Mouse (Mus musculus): ENCODE measurements around the gene Sec1.

DNA sequence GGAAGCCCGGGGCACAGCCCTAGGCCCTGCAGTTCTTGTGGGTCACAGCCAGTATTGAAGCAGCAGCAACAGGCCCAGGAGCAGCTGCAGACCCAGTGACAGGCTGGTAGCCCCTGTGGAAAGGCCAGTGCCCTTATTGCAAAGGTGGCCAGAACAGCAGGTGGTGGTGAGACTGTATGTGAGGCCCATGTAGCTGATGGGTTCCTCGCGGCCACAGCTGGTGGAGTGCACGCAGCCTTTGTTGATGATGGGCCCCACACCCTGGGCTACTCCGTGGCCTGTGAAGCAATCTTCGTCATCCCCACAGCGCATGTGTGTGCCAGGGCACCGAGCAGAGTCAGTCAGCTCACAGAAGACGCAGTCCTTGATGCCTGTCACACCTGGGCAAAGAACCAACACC, 30.9 kb upstream of the Sec1 start:
- TF ChIP-seq TCF3 (IDR thresholded peaks at IDR 0.05; ENCODE audit: insufficient read length, low read depth) (no peak), MAX (IDR thresholded peaks at IDR 0.05; ENCODE audit: low read depth) (no peak), REST (IDR thresholded peaks at IDR 0.05; ENCODE audit: insufficient read depth, insufficient read length) (no peak), MYOD1 (IDR thresholded peaks at IDR 0.05; ENCODE audit: control insufficient read depth in 1 of 3, insufficient read length in 2 of 3, low read depth in 2 of 3) (no peak), TCF12 (IDR thresholded peaks at IDR 0.05; ENCODE audit: insufficient read depth, poor library complexity, severe bottlenecking) (no peak), POLR2A (IDR thresholded peaks at IDR 0.05; ENCODE audit: insufficient read length, low read depth) (no peak), USF1 (IDR thresholded peaks at IDR 0.05; ENCODE audit: low read depth) (no peak), SRF (IDR thresholded peaks at IDR 0.05; ENCODE audit: control insufficient read depth, insufficient read length, low read depth) (no peak), POLR2AphosphoS2 (IDR thresholded peaks at IDR 0.05; ENCODE audit: insufficient read length, low read depth) (no peak), E2F4 (IDR thresholded peaks at IDR 0.05; ENCODE audit: insufficient read depth) (no peak), CEBPB (IDR thresholded peaks at IDR 0.05; ENCODE audit: insufficient read depth, poor library complexity, severe bottlenecking) (no peak), MYOG (IDR thresholded peaks at IDR 0.05; ENCODE audit: control insufficient read depth in 1 of 3, insufficient read depth in 1 of 3, insufficient read length in 2 of 3, low read depth in 2 of 3) (no peak)

All from myocyte (in vitro differentiated cells).